Mouse (Mus musculus) spleen, adult 2 months (tissue): ENCODE data around the gene Axl. TPM values are rescaled to one million over a fixed set of nuclear protein-coding genes. Genes with fewer than 3 reads are reported as not detected.

Experiments
- DNase-seq, 2 experiments: peaks; one replicate each; pipeline versions ENCODE4 v3.0.0 to v3.0.0-alpha.2; 2012 to 2021; ENCODE audit warnings: low spot score in 2 of 2, low read depth in 1 of 2
- H3K27ac ChIP-seq: fragments of 200-500 bp; 2 replicates; pipeline ENCODE4 v1.5.1; 2012; ENCODE audit warnings: low read length, inconsistent platforms; ENCODE audit not compliant: insufficient read depth
- H3K27me3 ChIP-seq: fragments of 200-500 bp; 2 replicates; pipeline ENCODE4 v1.6.1; 2012; ENCODE audit warnings: mild to moderate bottlenecking, moderate library complexity, low read length, inconsistent platforms; ENCODE audit not compliant: control insufficient read depth, insufficient read depth
- H3K36me3 ChIP-seq: fragments of 200-500 bp; 2 replicates; pipeline ENCODE4 v1.6.1; 2012; ENCODE audit warnings: mild to moderate bottlenecking, low read length, inconsistent platforms; ENCODE audit not compliant: control insufficient read depth, insufficient read depth
- H3K4me1 ChIP-seq: fragments of 200-500 bp; 2 replicates; pipeline ENCODE4 v1.6.1; 2011; ENCODE audit warnings: inconsistent platforms; ENCODE audit not compliant: control insufficient read depth, insufficient read depth, insufficient read length
- H3K4me3 ChIP-seq: fragments of 200-500 bp; 2 replicates; pipeline ENCODE4 v1.5.1; 2011; ENCODE audit warnings: mild to moderate bottlenecking, inconsistent platforms; ENCODE audit not compliant: insufficient read depth, insufficient read length; ENCODE audit errors: extremely low read depth
- CTCF ChIP-seq: fragments of 200-500 bp; IDR thresholded peaks from 2 replicates; pipeline ENCODE4 v1.5.1; 2011; ENCODE audit warnings: mild to moderate bottlenecking, inconsistent platforms; ENCODE audit not compliant: insufficient read depth, insufficient read length, insufficient replicate concordance; ENCODE audit errors: extremely low read depth
- POLR2A ChIP-seq: fragments of 200-500 bp; IDR thresholded peaks from 2 replicates; pipeline ENCODE4 v1.6.1; 2011; ENCODE audit warnings: low read depth, low read length, inconsistent platforms
- WGBS: fragments of 180-500 bp; shearing (Covaris S2); methylation state at CpG from one replicate; pipeline ENCODE4 v1.1.7; 2018; 5-methylcytosine and 5-hydroxymethylcytosine counted together
- polyA plus RNA-seq: library from polyadenylated mRNA; depleted of rRNA; stranded (reverse); fragments of >200 nt; gene quantifications from 2 replicates; pipeline ENCODE4 v1.2.3, GENCODE M21; 2012

The Axl gene
- polyA plus RNA-seq, 1 experiment: 129 TPM

DNA sequence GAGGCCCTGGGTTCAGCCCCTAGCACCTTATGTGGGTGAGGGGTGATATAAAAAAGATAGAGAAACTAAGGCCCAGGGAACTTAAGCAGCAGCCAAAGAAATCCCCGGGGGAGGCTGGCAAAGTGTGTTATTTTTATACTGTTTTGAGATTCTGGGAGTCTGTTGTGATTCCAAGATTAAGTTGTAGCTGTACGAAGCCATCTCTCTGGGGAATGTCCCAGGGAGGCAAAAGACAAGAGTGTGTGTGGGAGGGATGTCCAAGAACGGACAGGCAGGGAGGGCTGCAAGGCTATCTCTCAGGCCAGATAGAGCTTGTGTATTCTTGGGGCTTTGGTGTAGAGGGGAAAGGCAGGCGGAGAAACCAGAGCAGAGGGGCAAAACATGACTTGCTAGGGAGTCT is 16.3 kb upstream of the Axl start:
- no peak for DNase-seq
- Histone ChIP-seq H3K36me3 (no peaks in the 10 kb centered on the region), H3K4me3 (no peak overlapping the region), H3K4me1 (no peaks in the 10 kb centered on the region), H3K27ac (no peak overlapping the region), H3K27me3 (no peaks in the 10 kb centered on the region; the same call in 1 of the 2 replicates)
- WGBS: 81% methylated on average over 4 of the region's 4 CpGs
- no peak for TF ChIP-seq CTCF
- no peak for TF ChIP-seq POLR2A

DNA sequence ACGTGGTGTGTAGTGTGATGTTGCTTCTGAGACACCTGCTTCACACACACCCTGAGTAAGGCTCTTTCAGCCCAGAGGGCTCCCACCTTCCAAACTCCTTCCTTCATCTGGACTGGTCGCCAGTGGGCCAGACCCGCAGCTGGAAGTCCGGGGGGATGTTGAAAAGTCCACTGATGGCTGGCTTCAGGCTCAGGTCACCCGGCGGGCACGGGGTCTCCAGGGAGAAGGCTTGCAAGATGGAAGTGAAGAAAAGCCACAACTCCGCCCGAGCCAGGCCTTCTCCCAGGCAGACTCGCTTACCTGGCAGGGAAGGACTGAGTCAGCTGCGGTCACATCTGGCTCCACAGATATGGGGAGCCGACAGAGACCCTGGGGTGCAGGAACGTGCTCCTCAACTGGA is 15.0 kb upstream of the Axl start:
- TF ChIP-seq POLR2A (no peak), CTCF (no peak)
- Histone ChIP-seq H3K27ac (no peak overlapping the region), H3K4me3 (no peak overlapping the region), H3K4me1 (no peaks in the 10 kb centered on the region), H3K36me3 (no peaks in the 10 kb centered on the region), H3K27me3 (no peaks in the 10 kb centered on the region; the same call in 1 of the 2 replicates)
- no peak for DNase-seq
- WGBS: 89% methylated on average over 13 of the region's 13 CpGs

DNA sequence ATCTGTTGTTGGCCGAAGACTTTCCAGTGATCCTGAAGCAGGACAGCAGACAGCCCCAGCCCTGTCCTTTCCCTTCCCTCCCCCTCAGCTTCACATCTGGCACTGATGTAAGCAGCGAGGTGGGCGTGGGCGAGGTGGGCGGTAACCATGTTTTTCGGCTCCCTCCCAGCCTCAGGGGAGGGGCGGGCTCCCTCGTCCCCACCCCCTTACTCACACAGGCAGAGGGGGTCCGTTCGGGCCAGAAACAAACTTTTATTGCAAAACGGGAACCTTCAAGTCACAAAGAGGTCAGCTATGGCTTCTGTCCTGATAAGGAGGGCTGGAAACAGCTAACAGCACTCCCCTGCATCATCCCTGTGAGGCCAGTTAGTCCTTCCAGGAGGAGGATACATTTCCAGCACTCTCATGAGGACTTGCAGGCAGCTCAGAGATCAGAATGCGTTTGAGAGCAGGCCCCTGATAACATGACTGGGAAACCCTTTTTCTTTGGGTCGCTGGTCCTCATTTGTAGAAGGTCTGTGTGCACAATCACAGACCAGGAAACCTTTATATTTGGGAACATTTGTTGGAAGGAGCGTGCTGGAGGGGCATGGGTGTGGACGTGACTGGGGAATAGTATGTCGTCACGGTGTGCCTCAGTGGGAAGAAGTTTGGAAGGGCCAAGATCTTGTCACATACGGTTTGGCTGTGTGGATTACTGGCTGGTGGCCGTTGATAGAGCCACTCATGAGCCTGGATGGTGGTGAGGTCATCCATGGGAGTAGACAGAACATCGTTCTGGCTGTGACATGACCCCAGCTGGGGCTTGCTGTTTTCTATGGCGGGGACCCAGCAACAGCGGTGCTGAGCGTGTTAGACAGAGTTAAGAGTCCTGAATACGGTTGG is 14.0 kb upstream of the Axl start:
- no peak for TF ChIP-seq CTCF
- no peak for TF ChIP-seq POLR2A
- peak overlapping the region; percentile 23; the same call in 1 of the 2 replicates for H3K27ac ChIP-seq
- H3K36me3 ChIP-seq: no peaks in the 10 kb centered on the region
- 64% methylated on average over 24 of the region's 24 CpGs for WGBS
- no peak for DNase-seq
- H3K27me3 ChIP-seq: no peaks in the 10 kb centered on the region; the same call in 1 of the 2 replicates
- H3K4me1 ChIP-seq: no peaks in the 10 kb centered on the region
- H3K4me3 ChIP-seq: no peak overlapping the region

DNA sequence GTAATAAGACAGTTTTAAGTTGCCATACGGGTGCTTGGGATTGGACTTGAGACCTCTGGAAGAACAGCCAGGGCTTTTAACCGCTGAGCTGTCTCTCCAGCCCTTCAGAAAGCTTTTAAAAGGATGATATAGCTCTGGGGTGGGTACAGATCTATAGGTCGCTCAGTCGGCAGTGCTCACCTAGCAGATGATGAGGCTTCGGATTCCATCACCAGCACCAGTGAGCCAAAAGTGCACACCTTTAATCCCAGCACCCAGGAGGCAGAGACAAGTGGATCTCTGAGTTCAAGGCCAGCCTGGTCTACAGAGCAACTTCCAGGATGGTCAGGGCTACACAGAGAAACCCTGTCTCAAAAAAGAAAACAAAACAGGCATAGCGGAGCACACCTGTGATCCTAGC is 12.5 kb upstream of the Axl start:
- Histone ChIP-seq H3K4me1 (no peaks in the 10 kb centered on the region), H3K27ac (no peak overlapping the region), H3K4me3 (no peak overlapping the region), H3K36me3 (no peaks in the 10 kb centered on the region), H3K27me3 (no peaks in the 10 kb centered on the region; the same call in 1 of the 2 replicates)
- 90% methylated on average over 6 of the region's 6 CpGs for WGBS
- DNase-seq: no peak
- TF ChIP-seq CTCF: no peak
- no peak for TF ChIP-seq POLR2A

DNA sequence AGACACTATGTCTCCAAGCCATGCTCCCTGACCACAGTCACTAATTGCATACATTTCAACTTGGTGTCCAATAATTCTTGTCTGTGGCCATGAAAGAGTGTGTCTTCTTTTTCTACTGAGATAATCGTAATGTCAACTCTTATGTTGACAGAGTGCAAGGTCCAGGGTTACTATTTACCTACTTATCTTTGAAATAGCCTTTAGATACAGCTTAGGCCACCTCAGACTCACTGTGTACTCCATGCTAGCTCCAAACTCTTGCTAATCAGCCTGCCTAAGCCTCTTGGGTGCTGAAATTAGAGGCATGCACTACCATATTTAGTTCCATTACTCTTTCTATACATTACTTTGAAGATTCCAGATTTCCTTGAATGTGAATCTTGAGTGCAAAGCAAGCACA is 10.9 kb upstream of the Axl start:
- Histone ChIP-seq H3K4me1 (no peaks in the 10 kb centered on the region), H3K4me3 (no peak overlapping the region), H3K27me3 (no peaks in the 10 kb centered on the region; the same call in 1 of the 2 replicates), H3K27ac (no peak overlapping the region), H3K36me3 (no peaks in the 10 kb centered on the region)
- TF ChIP-seq POLR2A: no peak
- TF ChIP-seq CTCF: no peak
- 100% methylated on average over 1 of the region's 1 CpGs for WGBS
- no peak for DNase-seq

DNA sequence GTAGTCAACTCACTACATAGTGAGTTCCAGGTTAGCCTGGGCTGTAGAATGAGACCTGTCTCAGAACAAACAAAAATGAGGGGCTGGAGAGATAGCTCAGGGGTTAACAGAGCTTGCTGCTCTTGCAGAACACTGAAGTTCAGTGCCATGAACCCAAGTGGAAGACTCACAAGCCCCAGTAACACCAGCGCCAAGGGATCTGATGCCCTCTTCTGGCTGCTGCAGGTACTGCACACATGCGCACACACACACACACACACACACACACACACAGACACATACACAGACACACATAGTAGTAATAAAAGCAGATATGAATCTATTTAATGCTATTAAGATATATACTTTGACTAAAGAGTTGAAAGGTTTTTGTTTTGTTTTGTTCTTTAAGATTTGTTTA is 10.0 kb upstream of the Axl start:
- Histone ChIP-seq H3K27me3 (no peaks in the 10 kb centered on the region; the same call in 1 of the 2 replicates), H3K4me3 (no peak overlapping the region), H3K36me3 (no peaks in the 10 kb centered on the region), H3K27ac (no peak overlapping the region), H3K4me1 (no peaks in the 10 kb centered on the region)
- TF ChIP-seq POLR2A: no peak
- no peak for TF ChIP-seq CTCF
- no peak for DNase-seq
- 91% methylated on average over 2 of the region's 2 CpGs for WGBS

DNA sequence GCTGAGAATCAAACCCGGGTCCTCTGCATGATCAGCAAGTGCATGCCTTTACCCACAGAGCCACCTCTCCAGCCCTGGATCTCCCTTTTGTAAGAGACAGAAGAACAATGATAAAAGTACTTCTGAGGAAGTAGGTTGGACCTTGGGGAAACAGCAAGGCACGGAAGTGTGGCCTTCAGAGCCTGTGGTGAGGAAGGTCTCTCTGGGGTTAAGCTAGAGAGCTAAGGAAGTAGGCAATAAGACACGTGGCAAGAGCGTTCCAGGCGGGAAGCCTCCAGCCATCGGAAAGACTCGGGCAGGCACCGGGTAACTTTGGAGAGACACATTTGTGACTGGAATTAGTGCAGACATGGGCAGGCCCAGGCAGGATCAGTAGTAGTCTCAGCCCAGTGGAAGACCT is 6.3 kb upstream of the Axl start:
- 80% methylated on average over 8 of the region's 8 CpGs for WGBS

More for the DNA sequence above, 6.3 kb upstream of the Axl start:
- TF ChIP-seq CTCF (no peak), POLR2A (no peak)
- no peak overlapping the region for H3K27ac ChIP-seq
- no peaks in the 10 kb centered on the region for H3K27me3 ChIP-seq
- H3K4me1 ChIP-seq: no peaks in the 10 kb centered on the region
- no peak for DNase-seq
- H3K4me3 ChIP-seq: no peak overlapping the region
- no peaks in the 10 kb centered on the region for H3K36me3 ChIP-seq
